Comparison of ENCODE assay signal across 15 mouse cellular contexts in the genomic region with DNA sequence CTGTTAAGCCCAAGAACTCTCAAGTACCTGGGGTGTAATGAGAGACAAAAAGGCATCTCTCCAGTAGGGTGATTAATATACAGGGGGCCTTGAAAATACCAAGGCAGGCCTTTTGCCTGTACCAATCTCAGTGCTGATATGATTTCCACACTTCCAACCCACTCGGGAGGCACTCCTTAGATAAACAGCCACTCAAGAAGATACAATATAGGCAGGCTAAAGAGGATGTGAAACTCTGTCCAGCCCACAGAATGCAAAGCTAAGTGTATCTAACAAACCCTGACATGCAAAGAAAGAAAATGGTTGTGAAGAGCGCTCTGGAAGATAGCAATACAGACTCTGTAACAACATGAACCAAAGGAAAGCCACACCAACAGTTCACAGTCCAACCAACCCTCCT. TPM values are rescaled to one million over a fixed set of nuclear protein-coding genes. Genes with fewer than 3 reads are reported as not detected.
DNase-seq lines count a peak whose midpoint lies in the region; ATAC-seq lines count a peak whose summit lies in the region.
"Had no signal": no experiment of that assay in that cellular context is flagged by ENCODE, and none has a peak within 500 bp of the region (broad histone marks: within the 10 kb centered on the region; RNA-seq: fewer than 3 reads in every experiment).

No protein-coding gene starts in this region.

- peak; percentile 51 to 61 for DNase-seq in spleen, postnatal 36 days (ENCODE audit: low spot score in 2 of 2)
- DNase-seq in spleen, adult 12 weeks (ENCODE audit: low spot score), result no peak
- DNase-seq in frontal cortex, postnatal 14 days (ENCODE audit: low spot score in 2 of 2), result no peak
- no peak for DNase-seq in right cerebral cortex, postnatal 36 days (ENCODE audit: low spot score in 2 of 2)
- DNase-seq in frontal cortex, postnatal 10 days (ENCODE audit: low spot score in 2 of 2), result no peak
- DNase-seq: adrenal gland, adult 2 months; adrenal gland, postnatal 25 days; cerebellum, adult 18-20 months; cerebellum, adult 9-11 months; cerebellum, postnatal 36 days; gastrocnemius, postnatal 14 days; heart, postnatal 36 days had no signal

- peak; percentile 52 for ATAC-seq in common myeloid progenitor, adult 5-6 weeks (replicated peaks; ENCODE audit: low read depth, poor library complexity, severe bottlenecking)
- peak; percentile 70 for ATAC-seq in monocyte, adult 5-6 weeks (replicated peaks; ENCODE audit: insufficient number of reproducible peaks, low FRiP score, low TSS enrichment, poor library complexity, severe bottlenecking)
- ATAC-seq: forebrain, embryonic 13.5 days had no signal

RNA-seq across cellular contexts. Expression of gene Uimc1, which starts 36.8 kb away (rescaled TPM):
- 57.7 and 74.5 TPM in 2 replicates for total RNA-seq in common myeloid progenitor, adult 5-6 weeks (2017)
- total RNA-seq in monocyte, adult 5-6 weeks (2017), result 113 to 135 TPM (median 117 TPM) in 3 replicates

RNA-seq across cellular contexts. Expression of gene Zfp346, which starts 41.8 kb away (rescaled TPM):
- 13.2 and 14.7 TPM in 2 replicates for total RNA-seq in common myeloid progenitor, adult 5-6 weeks (2017)
- total RNA-seq in monocyte, adult 5-6 weeks (2017), result 7.7 to 20.2 TPM (median 15.8 TPM) in 3 replicates

RNA-seq across cellular contexts. Expression of gene Hk3, which starts 42.1 kb away (rescaled TPM):
- total RNA-seq in common myeloid progenitor, adult 5-6 weeks (2017), result 42.4 and 54.0 TPM in 2 replicates
- total RNA-seq in monocyte, adult 5-6 weeks (2017), result 27.2 to 72.1 TPM (median 36.8 TPM) in 3 replicates

Comparison
In these comparisons a context has a peak if more than half of its experiments do, and no peak if none do; other contexts are left out.
1. DNase-seq: peak in spleen, postnatal 36 days (2 of 2); none in spleen, adult 12 weeks (single experiment), frontal cortex, postnatal 14 days (0 of 2), right cerebral cortex, postnatal 36 days (0 of 2) and frontal cortex, postnatal 10 days (0 of 2).